Mouse (Mus musculus): Measurements from ENCODE around the gene Gm16867. TPM values are rescaled to one million over a fixed set of nuclear protein-coding genes. Genes with fewer than 3 reads are reported as not detected.

Gm16867 gene
- polyA plus RNA-seq, 2 experiments = not detected

Other genes starting within 250 kb of the Gm16867 start
- gene Synb, start 209.1 kb downstream of the Gm16867 start, polyA plus RNA-seq (2012; rRNA removed) = 0.03 TPM in 1 of 2 replicates, not detected in the other
- not detected in 2 replicates for gene Synb, start 209.1 kb downstream of the Gm16867 start, polyA plus RNA-seq (2014; fragmentation: Nextera tagmentation; extraction: Ambion mirVana)
- not detected in 2 replicates for gene Gm27179, start 9.2 kb upstream of the Gm16867 start, polyA plus RNA-seq (2012; rRNA removed)
- not detected in 2 replicates for gene Gm27179, start 9.2 kb upstream of the Gm16867 start, polyA plus RNA-seq (2014; fragmentation: Nextera tagmentation; extraction: Ambion mirVana)
- gene Entpd4b, start 52.1 kb upstream of the Gm16867 start, polyA plus RNA-seq (2012; rRNA removed) = 17.7 and 22.2 TPM in 2 replicates
- 18.7 and 19.0 TPM in 2 replicates for gene Entpd4b, start 52.1 kb upstream of the Gm16867 start, polyA plus RNA-seq (2014; fragmentation: Nextera tagmentation; extraction: Ambion mirVana)